Mouse (Mus musculus) embryonic facial prominence, embryonic 13.5 days (tissue): ENCODE measurements around the gene Ppp3ca. TPM values are rescaled to one million over a fixed set of nuclear protein-coding genes. Genes with fewer than 3 reads are reported as not detected.

ENCODE experiments used
- ATAC-seq: fragments of 200-750 bp; cut with Nextera tagmentation; 2 replicates; pipeline ENCODE4 v1.8.0; 2017; ENCODE audit warnings: low read depth; ENCODE audit not compliant: insufficient number of reproducible peaks, insufficient read depth, low FRiP score, low TSS enrichment
- H3K27ac ChIP-seq: fragments of 300-500 bp; sonication (generic); 2 replicates; pipeline ENCODE4 v1.5.1; 2015; ENCODE audit warnings: moderate library complexity, mild to moderate bottlenecking, inconsistent platforms
- H3K27me3 ChIP-seq: fragments of 300-500 bp; sonication (generic); 2 replicates; pipeline ENCODE4 v1.6.1; 2015; ENCODE audit warnings: mild to moderate bottlenecking, inconsistent platforms
- H3K36me3 ChIP-seq: fragments of 300-500 bp; sonication (generic); 2 replicates; pipeline ENCODE4 v1.6.1; 2015; ENCODE audit warnings: mild to moderate bottlenecking, inconsistent platforms
- H3K4me1 ChIP-seq: fragments of 300-500 bp; sonication (generic); 2 replicates; pipeline ENCODE4 v1.6.1; 2015; ENCODE audit warnings: inconsistent platforms
- H3K4me2 ChIP-seq: fragments of 300-500 bp; sonication (generic); 2 replicates; pipeline ENCODE4 v1.6.1; 2015; ENCODE audit warnings: moderate library complexity, mild to moderate bottlenecking, inconsistent platforms
- H3K4me3 ChIP-seq: fragments of 300-500 bp; sonication (generic); 2 replicates; pipeline ENCODE4 v1.5.1; 2015; ENCODE audit warnings: mild to moderate bottlenecking, inconsistent platforms
- H3K9ac ChIP-seq: fragments of 300-500 bp; sonication (generic); 2 replicates; pipeline ENCODE4 v1.6.1; 2015; ENCODE audit warnings: mild to moderate bottlenecking, inconsistent platforms
- H3K9me3 ChIP-seq: fragments of 300-500 bp; sonication (generic); 2 replicates; pipeline ENCODE4 v1.6.1; 2016; ENCODE audit warnings: inconsistent platforms
- WGBS: fragments of 180-500 bp; shearing (Covaris S2); methylation state at CpG from one replicate; pipeline ENCODE4 v1.1.7; 2015; ENCODE audit warnings: mixed read lengths; 5-methylcytosine and 5-hydroxymethylcytosine counted together
- polyA plus RNA-seq: library from polyadenylated mRNA; unstranded; fragments of >200 nt; fragmentation: Nextera tagmentation; extraction: Ambion mirVana; gene quantifications from 2 replicates; pipeline ENCODE4 v1.2.1, GENCODE M21; 2015

Gene Ppp3ca
- polyA plus RNA-seq, 1 experiment from 2014 or later: 92.4 TPM

GRCm38 (mm10) chr3:136776525-136776924, 106.6 kb downstream of the Ppp3ca start:
- 67% methylated on average over 4 of the region's 4 CpGs for WGBS
- no peak overlapping the region for H3K4me2 ChIP-seq
- no peak for ATAC-seq

GRCm38 (mm10) chr3:136777380-136777779, 107.5 kb downstream of the Ppp3ca start:
- Histone ChIP-seq H3K27me3 (no peaks in the 10 kb centered on the region), H3K9me3 (no peaks in the 10 kb centered on the region), H3K27ac (no peak overlapping the region), H3K4me1 (peaks cover 10% of the 10 kb centered on the region; the same call in 1 of the 2 replicates), H3K36me3 (no peaks in the 10 kb centered on the region), H3K4me2 (no peak overlapping the region), H3K9ac (no peak overlapping the region), H3K4me3 (no peak overlapping the region)
- ATAC-seq: no peak
- 90% methylated on average over 7 of the region's 7 CpGs for WGBS

More at GRCm38 (mm10) chr3:136776525-136776924, 106.6 kb downstream of the Ppp3ca start:
- H3K9ac ChIP-seq: no peak overlapping the region
- H3K27me3 ChIP-seq: no peaks in the 10 kb centered on the region
- no peak overlapping the region for H3K27ac ChIP-seq
- peaks cover 10% of the 10 kb centered on the region; the same call in 1 of the 2 replicates for H3K4me1 ChIP-seq
- H3K4me3 ChIP-seq: no peak overlapping the region
- H3K9me3 ChIP-seq: no peaks in the 10 kb centered on the region
- H3K36me3 ChIP-seq: no peaks in the 10 kb centered on the region

- Histone ChIP-seq H3K27ac (no peak overlapping the region), H3K4me2 (no peak overlapping the region), H3K36me3 (no peaks in the 10 kb centered on the region), H3K4me3 (no peak overlapping the region), H3K4me1 (peaks cover 10% of the 10 kb centered on the region; the same call in 1 of the 2 replicates), H3K27me3 (no peaks in the 10 kb centered on the region), H3K9ac (no peak overlapping the region), H3K9me3 (no peaks in the 10 kb centered on the region)
- no peak for ATAC-seq
- 86% methylated on average over 9 of the region's 9 CpGs for WGBS
Measured at GRCm38 (mm10) chr3:136777787-136778216, 107.9 kb downstream of the Ppp3ca start.

GRCm38 (mm10) chr3:136780321-136780720, 110.4 kb downstream of the Ppp3ca start:
- Histone ChIP-seq H3K9ac (no peak overlapping the region), H3K4me2 (no peak overlapping the region), H3K9me3 (no peaks in the 10 kb centered on the region), H3K27me3 (no peaks in the 10 kb centered on the region), H3K4me1 (peaks cover 10% of the 10 kb centered on the region; the same call in 1 of the 2 replicates), H3K4me3 (no peak overlapping the region), H3K27ac (no peak overlapping the region), H3K36me3 (no peaks in the 10 kb centered on the region)
- 91% methylated on average over 3 of the region's 3 CpGs for WGBS
- no peak for ATAC-seq

GRCm38 (mm10) chr3:136782058-136782457, 112.1 kb downstream of the Ppp3ca start:
- Histone ChIP-seq H3K4me1 (peaks cover 10% of the 10 kb centered on the region; the same call in 1 of the 2 replicates), H3K36me3 (no peaks in the 10 kb centered on the region), H3K9ac (no peak overlapping the region), H3K27me3 (no peaks in the 10 kb centered on the region), H3K4me3 (no peak overlapping the region), H3K27ac (no peak overlapping the region), H3K9me3 (no peaks in the 10 kb centered on the region), H3K4me2 (no peak overlapping the region)
- ATAC-seq: no peak

- 80% methylated on average over 6 of the region's 6 CpGs for WGBS
- H3K27me3 ChIP-seq: no peaks in the 10 kb centered on the region
Measured at GRCm38 (mm10) chr3:136785686-136786085, 115.8 kb downstream of the Ppp3ca start.

GRCm38 (mm10) chr3:136790261-136790871, 120.4 kb downstream of the Ppp3ca start:
- H3K27me3 ChIP-seq: no peaks in the 10 kb centered on the region
- H3K4me2 ChIP-seq: no peak overlapping the region
- H3K9me3 ChIP-seq: no peaks in the 10 kb centered on the region
- H3K4me1 ChIP-seq: peaks cover 6% of the 10 kb centered on the region; the same call in 1 of the 2 replicates
- no peaks in the 10 kb centered on the region for H3K36me3 ChIP-seq
- 47% methylated on average over 4 of the region's 4 CpGs for whole genome bisulfite sequencing
- H3K27ac ChIP-seq: no peak overlapping the region
- H3K4me3 ChIP-seq: no peak overlapping the region
- H3K9ac ChIP-seq: no peak overlapping the region
- ATAC-seq: no peak

More at GRCm38 (mm10) chr3:136785686-136786085, 115.8 kb downstream of the Ppp3ca start:
- no peak overlapping the region for H3K4me3 ChIP-seq
- H3K4me2 ChIP-seq: no peak overlapping the region
- H3K9me3 ChIP-seq: no peaks in the 10 kb centered on the region
- H3K27ac ChIP-seq: no peak overlapping the region
- no peak for ATAC-seq
- peaks cover 5% of the 10 kb centered on the region; the same call in 1 of the 2 replicates for H3K4me1 ChIP-seq
- H3K9ac ChIP-seq: no peak overlapping the region
- no peaks in the 10 kb centered on the region for H3K36me3 ChIP-seq

GRCm38 (mm10) chr3:136791404-136791803, 121.5 kb downstream of the Ppp3ca start:
- H3K27me3 ChIP-seq: no peaks in the 10 kb centered on the region
- H3K27ac ChIP-seq: no peak overlapping the region
- 92% methylated on average over 5 of the region's 5 CpGs for WGBS
- H3K4me1 ChIP-seq: peaks cover 7% of the 10 kb centered on the region; the same call in 1 of the 2 replicates
- H3K9me3 ChIP-seq: no peaks in the 10 kb centered on the region
- ATAC-seq: no peak
- H3K36me3 ChIP-seq: no peaks in the 10 kb centered on the region
- H3K4me3 ChIP-seq: no peak overlapping the region
- no peak overlapping the region for H3K4me2 ChIP-seq
- no peak overlapping the region for H3K9ac ChIP-seq

GRCm38 (mm10) chr3:136791946-136792345, 122.0 kb downstream of the Ppp3ca start:
- Histone ChIP-seq H3K9ac (no peak overlapping the region), H3K9me3 (no peaks in the 10 kb centered on the region), H3K4me2 (no peak overlapping the region), H3K4me3 (no peak overlapping the region), H3K36me3 (no peaks in the 10 kb centered on the region), H3K27ac (no peak overlapping the region), H3K4me1 (peaks cover 7% of the 10 kb centered on the region; the same call in 1 of the 2 replicates), H3K27me3 (no peaks in the 10 kb centered on the region)
- 98% methylated on average over 2 of the region's 2 CpGs for WGBS
- ATAC-seq: no peak

- Histone ChIP-seq H3K27me3 (no peaks in the 10 kb centered on the region), H3K9me3 (no peaks in the 10 kb centered on the region), H3K4me3 (no peak overlapping the region), H3K4me2 (no peak overlapping the region), H3K36me3 (peaks cover 7% of the 10 kb centered on the region; the same call in 1 of the 2 replicates), H3K9ac (no peak overlapping the region), H3K4me1 (peaks cover 7% of the 10 kb centered on the region; the same call in 1 of the 2 replicates), H3K27ac (no peak overlapping the region)
- WGBS: 86% methylated on average over 2 of the region's 2 CpGs
- ATAC-seq: no peak
Measured at GRCm38 (mm10) chr3:136793411-136793810, 123.5 kb downstream of the Ppp3ca start.

GRCm38 (mm10) chr3:136794426-136795217, 124.7 kb downstream of the Ppp3ca start:
- H3K4me1 ChIP-seq: peaks cover 7% of the 10 kb centered on the region; the same call in 1 of the 2 replicates
- H3K9ac ChIP-seq: no peak overlapping the region
- no peak for ATAC-seq
- H3K4me2 ChIP-seq: no peak overlapping the region
- peaks cover 7% of the 10 kb centered on the region; the same call in 1 of the 2 replicates for H3K36me3 ChIP-seq
- H3K4me3 ChIP-seq: no peak overlapping the region
- no peaks in the 10 kb centered on the region for H3K9me3 ChIP-seq
- no peak overlapping the region for H3K27ac ChIP-seq
- H3K27me3 ChIP-seq: no peaks in the 10 kb centered on the region
- WGBS: 81% methylated on average over 7 of the region's 7 CpGs
